Mouse (Mus musculus): ENCODE measurements around the gene Trpm2. TPM values are rescaled to one million over a fixed set of nuclear protein-coding genes. Genes with fewer than 3 reads are reported as not detected.
A peak's percentile ranks its signal among the peaks of the same experiment; 100 is the strongest.

Trpm2 gene
- polyA plus RNA-seq, 1 experiment = not detected

- H3K4me3 ChIP-seq = peak overlapping the region; percentile 92
- H3K36me3 ChIP-seq (ENCODE audit: control insufficient read depth, insufficient read depth) = no peaks in the 10 kb centered on the region
- H3K79me2 ChIP-seq (ENCODE audit: control insufficient read depth, insufficient read depth) = peaks cover 34% of the 10 kb centered on the region
- peak overlapping the region; percentile 53 for H3ac ChIP-seq (ENCODE audit: control insufficient read depth, insufficient read length)
- peak; percentile 64 for TF ChIP-seq SRF (IDR thresholded peaks at IDR 0.05; ENCODE audit: control insufficient read depth, insufficient read length, low read depth)
- no peak for TF ChIP-seq E2F4 (IDR thresholded peaks at IDR 0.05; ENCODE audit: insufficient read depth)
- peak; percentile 66 for TF ChIP-seq MAX (IDR thresholded peaks at IDR 0.05; ENCODE audit: low read depth)
- TF ChIP-seq MYOG (IDR thresholded peaks at IDR 0.05; ENCODE audit: control insufficient read depth in 1 of 3, insufficient read depth in 1 of 3, insufficient read length in 2 of 3, low read depth in 2 of 3) = no peak
- TF ChIP-seq POLR2AphosphoS2 (IDR thresholded peaks at IDR 0.05; ENCODE audit: insufficient read length, low read depth) = peak; percentile 92
- TF ChIP-seq REST (IDR thresholded peaks at IDR 0.05; ENCODE audit: insufficient read depth, insufficient read length) = no peak
- TF ChIP-seq POLR2A (IDR thresholded peaks at IDR 0.05; ENCODE audit: insufficient read length, low read depth) = peak; percentile 85
- no peak for TF ChIP-seq TCF3 (IDR thresholded peaks at IDR 0.05; ENCODE audit: insufficient read length, low read depth)
- TF ChIP-seq TCF12 (IDR thresholded peaks at IDR 0.05; ENCODE audit: insufficient read depth, poor library complexity, severe bottlenecking) = no peak
- peak overlapping the region; percentile 86 for H3K4me2 ChIP-seq (ENCODE audit: low read depth)
- H3K27me3 ChIP-seq (ENCODE audit: control insufficient read depth, insufficient read depth, insufficient read length) = no peaks in the 10 kb centered on the region
Measured at GRCm38 (mm10) chr10:78009184-78009944, 39.0 kb upstream of the Trpm2 start.

GRCm38 (mm10) chr10:78008169-78008568 is 37.8 kb upstream of the Trpm2 start:
- TF ChIP-seq MAX (IDR thresholded peaks at IDR 0.05; ENCODE audit: low read depth) (no peak), REST (IDR thresholded peaks at IDR 0.05; ENCODE audit: insufficient read depth, insufficient read length) (no peak), TCF12 (IDR thresholded peaks at IDR 0.05; ENCODE audit: insufficient read depth, poor library complexity, severe bottlenecking) (no peak), SRF (IDR thresholded peaks at IDR 0.05; ENCODE audit: control insufficient read depth, insufficient read length, low read depth) (no peak), MYOG (IDR thresholded peaks at IDR 0.05; ENCODE audit: control insufficient read depth in 1 of 3, insufficient read depth in 1 of 3, insufficient read length in 2 of 3, low read depth in 2 of 3) (no peak), E2F4 (IDR thresholded peaks at IDR 0.05; ENCODE audit: insufficient read depth) (no peak), POLR2A (IDR thresholded peaks at IDR 0.05; ENCODE audit: insufficient read length, low read depth) (no peak), CEBPB (IDR thresholded peaks at IDR 0.05; ENCODE audit: insufficient read depth, poor library complexity, severe bottlenecking) (no peak), POLR2AphosphoS2 (IDR thresholded peaks at IDR 0.05; ENCODE audit: insufficient read length, low read depth) (no peak), MYOD1 (IDR thresholded peaks at IDR 0.05; ENCODE audit: control insufficient read depth in 1 of 3, insufficient read length in 2 of 3, low read depth in 2 of 3) (no peak), USF1 (IDR thresholded peaks at IDR 0.05; ENCODE audit: low read depth) (no peak), TCF3 (IDR thresholded peaks at IDR 0.05; ENCODE audit: insufficient read length, low read depth) (no peak)
- peak overlapping the region; percentile 92 for H3K4me3 ChIP-seq

GRCm38 (mm10) chr10:78007203-78007602 is 36.8 kb upstream of the Trpm2 start:
- Histone ChIP-seq H3K36me3 (ENCODE audit: control insufficient read depth, insufficient read depth) (peaks cover 1% of the 10 kb centered on the region), H3K4me3 (no peak overlapping the region), H3ac (ENCODE audit: control insufficient read depth, insufficient read length) (no peak overlapping the region), H3K27me3 (ENCODE audit: control insufficient read depth, insufficient read depth, insufficient read length) (no peaks in the 10 kb centered on the region), H3K4me2 (ENCODE audit: low read depth) (peak overlapping the region; percentile 86), H3K79me2 (ENCODE audit: control insufficient read depth, insufficient read depth) (peaks cover 34% of the 10 kb centered on the region)
- no peak for TF ChIP-seq CEBPB (IDR thresholded peaks at IDR 0.05; ENCODE audit: insufficient read depth, poor library complexity, severe bottlenecking)
- TF ChIP-seq MYOD1 (IDR thresholded peaks at IDR 0.05; ENCODE audit: control insufficient read depth in 1 of 3, insufficient read length in 2 of 3, low read depth in 2 of 3) = no peak
- TF ChIP-seq TCF3 (IDR thresholded peaks at IDR 0.05; ENCODE audit: insufficient read length, low read depth) = no peak
- TF ChIP-seq POLR2A (IDR thresholded peaks at IDR 0.05; ENCODE audit: insufficient read length, low read depth) = no peak
- TF ChIP-seq TCF12 (IDR thresholded peaks at IDR 0.05; ENCODE audit: insufficient read depth, poor library complexity, severe bottlenecking) = no peak
- no peak for TF ChIP-seq MYOG (IDR thresholded peaks at IDR 0.05; ENCODE audit: control insufficient read depth in 1 of 3, insufficient read depth in 1 of 3, insufficient read length in 2 of 3, low read depth in 2 of 3)
- TF ChIP-seq POLR2AphosphoS2 (IDR thresholded peaks at IDR 0.05; ENCODE audit: insufficient read length, low read depth) = no peak

More at GRCm38 (mm10) chr10:78008169-78008568, 37.8 kb upstream of the Trpm2 start:
- no peaks in the 10 kb centered on the region for H3K27me3 ChIP-seq (ENCODE audit: control insufficient read depth, insufficient read depth, insufficient read length)
- H3ac ChIP-seq (ENCODE audit: control insufficient read depth, insufficient read length) = peak overlapping the region; percentile 53
- H3K36me3 ChIP-seq (ENCODE audit: control insufficient read depth, insufficient read depth) = no peaks in the 10 kb centered on the region
- H3K4me2 ChIP-seq (ENCODE audit: low read depth) = peak overlapping the region; percentile 86
- H3K79me2 ChIP-seq (ENCODE audit: control insufficient read depth, insufficient read depth) = peaks cover 34% of the 10 kb centered on the region

GRCm38 (mm10) chr10:78005791-78006438 is 35.6 kb upstream of the Trpm2 start:
- Histone ChIP-seq H3K4me3 (no peak overlapping the region), H3ac (ENCODE audit: control insufficient read depth, insufficient read length) (no peak overlapping the region), H3K36me3 (ENCODE audit: control insufficient read depth, insufficient read depth) (peaks cover 6% of the 10 kb centered on the region), H3K27me3 (ENCODE audit: control insufficient read depth, insufficient read depth, insufficient read length) (no peaks in the 10 kb centered on the region), H3K4me2 (ENCODE audit: low read depth) (peak overlapping the region; percentile 24), H3K79me2 (ENCODE audit: control insufficient read depth, insufficient read depth) (peaks cover 34% of the 10 kb centered on the region)
- no peak for TF ChIP-seq MYOG (IDR thresholded peaks at IDR 0.05; ENCODE audit: control insufficient read depth in 1 of 3, insufficient read depth in 1 of 3, insufficient read length in 2 of 3, low read depth in 2 of 3)
- no peak for TF ChIP-seq POLR2AphosphoS2 (IDR thresholded peaks at IDR 0.05; ENCODE audit: insufficient read length, low read depth)
- no peak for TF ChIP-seq TCF12 (IDR thresholded peaks at IDR 0.05; ENCODE audit: insufficient read depth, poor library complexity, severe bottlenecking)
- TF ChIP-seq MAX (IDR thresholded peaks at IDR 0.05; ENCODE audit: low read depth) = no peak
- TF ChIP-seq SRF (IDR thresholded peaks at IDR 0.05; ENCODE audit: control insufficient read depth, insufficient read length, low read depth) = no peak
- no peak for TF ChIP-seq POLR2A (IDR thresholded peaks at IDR 0.05; ENCODE audit: insufficient read length, low read depth)
- no peak for TF ChIP-seq USF1 (IDR thresholded peaks at IDR 0.05; ENCODE audit: low read depth)
- TF ChIP-seq REST (IDR thresholded peaks at IDR 0.05; ENCODE audit: insufficient read depth, insufficient read length) = no peak
- no peak for TF ChIP-seq TCF3 (IDR thresholded peaks at IDR 0.05; ENCODE audit: insufficient read length, low read depth)
- no peak for TF ChIP-seq CEBPB (IDR thresholded peaks at IDR 0.05; ENCODE audit: insufficient read depth, poor library complexity, severe bottlenecking)
- no peak for TF ChIP-seq E2F4 (IDR thresholded peaks at IDR 0.05; ENCODE audit: insufficient read depth)
- no peak for TF ChIP-seq MYOD1 (IDR thresholded peaks at IDR 0.05; ENCODE audit: control insufficient read depth in 1 of 3, insufficient read length in 2 of 3, low read depth in 2 of 3)

All from myocyte (in vitro differentiated cells).